Mouse (Mus musculus) cerebellum, adult 8-10 months (tissue): ENCODE measurements around the gene Msi1.
A peak's percentile ranks its signal among the peaks of the same experiment; 100 is the strongest.

Experiments used
- DNase-seq: peaks from one replicate; pipeline ENCODE4 v3.0.0; 2022

Gene Msi1

GRCm38 (mm10) chr5:115429359-115430186, at the start of gene Msi1:
Msi1 (plus strand) TSS chr5:115429599.
- no peak for DNase-seq

- DNase-seq = no peak
These were observed 37.5 kb upstream of the Msi1 start for GRCm38 (mm10) chr5:115391935-115392334.

- no peak for DNase-seq
These were observed 36.4 kb upstream of the Msi1 start for GRCm38 (mm10) chr5:115392969-115393368.

GRCm38 (mm10) chr5:115394223-115394622, 35.2 kb upstream of the Msi1 start:
- no peak for DNase-seq

GRCm38 (mm10) chr5:115394836-115395235, 34.6 kb upstream of the Msi1 start:
- no peak for DNase-seq

GRCm38 (mm10) chr5:115396654-115397053, 32.7 kb upstream of the Msi1 start:
- no peak for DNase-seq

GRCm38 (mm10) chr5:115397839-115398780, 31.3 kb upstream of the Msi1 start:
- DNase-seq = peak; percentile 23

- no peak for DNase-seq
These were observed 27.3 kb upstream of the Msi1 start for GRCm38 (mm10) chr5:115402063-115402462.

- no peak for DNase-seq
These were observed 25.8 kb upstream of the Msi1 start for GRCm38 (mm10) chr5:115403436-115404140.

- peak; percentile 20 for DNase-seq
These were observed 25.1 kb upstream of the Msi1 start for GRCm38 (mm10) chr5:115404241-115404794.

GRCm38 (mm10) chr5:115405205-115405604, 24.2 kb upstream of the Msi1 start:
- DNase-seq = no peak

GRCm38 (mm10) chr5:115408110-115408509, 21.3 kb upstream of the Msi1 start:
- no peak for DNase-seq

- DNase-seq = no peak
These were observed 14.0 kb upstream of the Msi1 start for GRCm38 (mm10) chr5:115415111-115416085.

GRCm38 (mm10) chr5:115428831-115429358, 504 bp upstream of the Msi1 start:
- DNase-seq = no peak

- no peak for DNase-seq
These were observed 975 bp downstream of the Msi1 start for GRCm38 (mm10) chr5:115430187-115430960.

- DNase-seq = no peak
These were observed 1.9 kb downstream of the Msi1 start for GRCm38 (mm10) chr5:115431061-115431897.

- no peak for DNase-seq
These were observed 2.5 kb downstream of the Msi1 start for GRCm38 (mm10) chr5:115431898-115432259.

GRCm38 (mm10) chr5:115432395-115432794, 3.0 kb downstream of the Msi1 start:
- no peak for DNase-seq

GRCm38 (mm10) chr5:115433191-115433590, 3.8 kb downstream of the Msi1 start:
- no peak for DNase-seq
